Mouse (Mus musculus) regulatory T cell (primary cell): ENCODE measurements around the gene Setdb2.

Experiments used
- in situ Hi-C: fragments of 300-600 bp; cut with MboI, MseI; formaldehyde crosslinking; loops from one replicate; pipeline ENCODE4 v1.15.1; 2025; ENCODE audit warnings: high pct_unique_total_duplicates

Gene Setdb2

DNA sequence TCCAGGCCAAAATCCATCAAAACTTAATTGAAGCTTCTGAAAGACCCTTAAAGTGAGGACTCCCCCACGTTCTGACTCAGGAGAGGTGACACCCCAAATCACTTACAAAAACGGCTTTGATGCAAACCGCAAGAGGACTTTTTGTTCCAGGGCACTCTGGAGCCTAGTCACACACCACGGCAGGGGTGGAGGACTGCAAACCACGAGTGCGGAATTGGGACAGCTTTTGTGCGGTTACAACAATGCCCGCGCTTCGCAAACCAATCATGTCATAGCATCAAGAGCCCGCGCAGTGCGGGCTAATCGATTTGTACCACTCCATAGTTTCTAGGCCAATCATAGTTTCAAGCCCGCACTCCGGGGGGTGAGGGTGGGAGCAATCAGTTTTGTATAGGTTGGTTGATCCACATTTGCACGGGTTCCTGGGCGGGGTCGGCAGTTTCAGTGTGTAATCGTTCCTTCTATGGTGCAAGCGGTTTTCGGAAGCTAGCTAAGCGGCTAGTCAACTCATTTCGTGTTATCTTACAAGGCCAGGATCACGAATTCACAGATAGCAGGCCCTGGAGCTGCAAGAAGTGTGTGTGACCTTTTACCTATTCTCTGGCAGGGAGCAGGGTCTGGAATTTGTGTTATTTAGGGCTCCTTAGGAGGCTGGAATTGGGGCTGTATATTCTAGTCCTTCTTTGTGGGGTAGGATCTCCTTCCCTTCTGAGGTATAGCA, 70.2 kb downstream of the Setdb2 start:
- in situ Hi-C loops = no loop called here

DNA sequence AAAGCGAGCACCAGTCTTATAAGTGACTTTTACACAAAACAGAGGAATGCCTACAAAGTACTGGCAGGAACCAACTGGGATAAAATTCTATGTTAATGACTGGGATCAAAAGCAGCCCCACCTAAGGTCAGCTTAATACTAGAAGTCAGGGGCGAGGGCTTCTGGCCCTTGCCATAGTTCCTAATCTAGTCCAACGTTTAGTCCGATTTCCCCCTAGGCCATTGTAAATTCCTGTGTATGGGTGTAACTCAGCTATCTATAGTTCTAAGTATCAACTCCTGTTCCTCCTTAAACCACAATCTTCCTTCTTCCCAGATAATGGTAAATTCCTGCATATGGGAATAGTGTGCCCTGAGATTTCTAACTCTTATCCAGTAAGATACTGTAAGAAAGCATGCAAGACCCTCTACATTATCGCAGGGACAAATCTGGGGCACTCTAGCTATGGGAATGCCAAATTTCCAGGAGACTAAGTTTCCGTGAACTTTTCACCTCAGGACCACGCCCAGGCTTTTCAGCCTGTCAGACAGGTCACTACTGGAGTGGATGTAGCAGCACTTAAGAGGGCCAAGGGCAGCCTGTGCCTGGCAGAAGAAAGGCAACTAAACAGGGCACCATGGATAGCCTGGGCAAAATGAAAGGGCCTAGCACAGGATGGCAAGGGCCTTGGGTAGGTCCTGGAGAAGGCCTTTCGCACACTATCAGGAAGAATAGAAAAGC, 74.1 kb downstream of the Setdb2 start:
- in situ Hi-C loops = loop anchor here (10.0 kb wide), 1 partner anchor 908 kb away; no protein-coding TSS in a partner anchor

- in situ Hi-C loops = loop anchor here (10.0 kb wide), 1 partner anchor 910 kb away; no protein-coding TSS in a partner anchor
Measured at GRCm38 (mm10) chr14:59365244-59365644, 75.4 kb downstream of the Setdb2 start, which contains the start of gene Phf11d. TSS of gene Phf11d (minus strand) at chr14:59365470.
